Mouse (Mus musculus) stomach, embryonic 14.5 days (tissue): ENCODE measurements around the gene Lyrm7. TPM values are rescaled to one million over a fixed set of nuclear protein-coding genes. Genes with fewer than 3 reads are reported as not detected.
"Not testable (repeated sequence)": the region's sequence is repeated elsewhere in the genome, so short reads cannot be mapped to it uniquely, and the experiment has no call there.

Experiments used
- ATAC-seq: fragments of 200-750 bp; cut with Nextera tagmentation; 2 replicates; pipeline ENCODE4 v1.8.0; 2017; ENCODE audit warnings: low read depth, moderate TSS enrichment; ENCODE audit not compliant: insufficient number of reproducible peaks, insufficient read depth, low FRiP score
- H3K27ac ChIP-seq: fragments of 300-500 bp; sonication (generic); 2 replicates; pipeline ENCODE4 v1.5.1; 2014; ENCODE audit warnings: mild to moderate bottlenecking, low read length, moderate library complexity, mixed read lengths
- H3K27me3 ChIP-seq: fragments of 300-500 bp; sonication (generic); 2 replicates; pipeline ENCODE4 v1.6.1; 2014; ENCODE audit warnings: low read length, control low read depth, mixed read lengths; ENCODE audit not compliant: control insufficient read depth, insufficient read depth
- H3K36me3 ChIP-seq: fragments of 300-500 bp; sonication (generic); 2 replicates; pipeline ENCODE4 v1.6.1; 2014; ENCODE audit warnings: mild to moderate bottlenecking, control low read depth, low read length, moderate library complexity, mixed read lengths; ENCODE audit not compliant: control insufficient read depth, insufficient read depth
- H3K4me1 ChIP-seq: fragments of 300-500 bp; sonication (generic); 2 replicates; pipeline ENCODE4 v1.6.1; 2014; ENCODE audit warnings: low read length, control low read depth, mixed read lengths; ENCODE audit not compliant: control insufficient read depth, insufficient read depth
- H3K4me2 ChIP-seq: fragments of 300-500 bp; sonication (generic); replicated peaks from 2 replicates; pipeline ENCODE4 v1.6.1; 2014; ENCODE audit warnings: low read depth, low read length, control low read depth
- H3K4me3 ChIP-seq: fragments of 300-500 bp; sonication (generic); 2 replicates; pipeline ENCODE4 v1.5.1; 2014; ENCODE audit warnings: low read depth, low read length, control low read depth
- H3K9ac ChIP-seq: fragments of 300-500 bp; sonication (generic); replicated peaks from 2 replicates; pipeline ENCODE4 v1.6.1; 2014; ENCODE audit warnings: low read depth, mild to moderate bottlenecking, control low read depth, low read length, moderate library complexity, mixed read lengths
- H3K9me3 ChIP-seq: fragments of 300-500 bp; sonication (generic); 2 replicates; pipeline ENCODE4 v1.6.1; 2016; ENCODE audit warnings: low read depth, low read length, control low read depth; ENCODE audit not compliant: control insufficient read depth
- WGBS: fragments of 180-500 bp; shearing (Covaris S2); extraction: QIAGEN DNeasy Blood & Tissue Kit; methylation state at CpG from one replicate; pipeline ENCODE4 v1.1.7; 2014; 5-methylcytosine and 5-hydroxymethylcytosine counted together
- polyA plus RNA-seq: library from polyadenylated mRNA; unstranded; fragments of >200 nt; fragmentation: Nextera tagmentation; extraction: Ambion mirVana; gene quantifications from 2 replicates; pipeline ENCODE4 v1.2.1, GENCODE M21; 2014

The Lyrm7 gene
- polyA plus RNA-seq, 1 experiment from 2014 or later = 6.8 TPM

DNA sequence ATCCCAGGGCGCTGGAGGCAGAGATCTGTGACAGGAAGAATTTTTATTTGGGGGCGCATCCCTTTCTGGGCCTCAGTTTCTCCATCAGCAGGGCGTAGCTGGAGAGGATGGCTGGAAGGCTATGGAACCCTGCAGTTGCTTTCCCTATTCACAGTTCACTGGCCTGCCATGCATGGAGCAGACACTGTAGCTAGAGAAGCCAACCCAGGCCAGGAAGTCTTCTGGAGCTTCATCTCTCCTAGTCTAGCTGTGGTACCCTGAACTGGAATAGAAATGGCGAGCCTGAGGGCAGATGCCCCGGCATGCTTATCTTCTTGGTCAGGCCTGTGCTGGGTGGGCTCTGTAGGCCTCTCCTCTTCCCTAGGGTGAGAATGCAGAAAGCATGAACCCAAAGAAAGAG, 42.6 kb upstream of the Lyrm7 start:
- Histone ChIP-seq H3K9ac (no peak overlapping the region), H3K36me3 (no peaks in the 10 kb centered on the region), H3K27me3 (no peaks in the 10 kb centered on the region), H3K27ac (0 out of 2 replicates have a peak overlapping the region, but pooled peaks have one; percentile 27), H3K9me3 (no peaks in the 10 kb centered on the region), H3K4me1 (peaks cover 11% of the 10 kb centered on the region; the same call in 1 of the 2 replicates), H3K4me3 (peak overlapping the region; percentile 48), H3K4me2 (peak overlapping the region; percentile 73)
- WGBS = 63% methylated on average over 5 of the region's 5 CpGs
- ATAC-seq = no peak

- H3K27me3 ChIP-seq = no peaks in the 10 kb centered on the region
- no peaks in the 10 kb centered on the region for H3K36me3 ChIP-seq
- H3K9ac ChIP-seq = no peak within 1 kb of the TSS; the same call in 1 of the 2 replicates
- H3K4me2 ChIP-seq = peak within 1 kb of the TSS; percentile 73
- ATAC-seq = peak; percentile 74; the same call in 1 of the 2 replicates
- peaks cover 11% of the 10 kb centered on the region; the same call in 1 of the 2 replicates for H3K4me1 ChIP-seq
- WGBS = 11% methylated on average over 44 of the region's 45 CpGs
- H3K4me3 ChIP-seq = peak within 1 kb of the TSS; percentile 48
- H3K9me3 ChIP-seq = no peaks in the 10 kb centered on the region
- no peak within 1 kb of the TSS for H3K27ac ChIP-seq
Measured at GRCm38 (mm10) chr11:54902333-54903323, 41.9 kb upstream of the Lyrm7 start, which contains the start of gene Gpx3. Gene Gpx3, plus strand, starts transcription at chr11:54902453.

DNA sequence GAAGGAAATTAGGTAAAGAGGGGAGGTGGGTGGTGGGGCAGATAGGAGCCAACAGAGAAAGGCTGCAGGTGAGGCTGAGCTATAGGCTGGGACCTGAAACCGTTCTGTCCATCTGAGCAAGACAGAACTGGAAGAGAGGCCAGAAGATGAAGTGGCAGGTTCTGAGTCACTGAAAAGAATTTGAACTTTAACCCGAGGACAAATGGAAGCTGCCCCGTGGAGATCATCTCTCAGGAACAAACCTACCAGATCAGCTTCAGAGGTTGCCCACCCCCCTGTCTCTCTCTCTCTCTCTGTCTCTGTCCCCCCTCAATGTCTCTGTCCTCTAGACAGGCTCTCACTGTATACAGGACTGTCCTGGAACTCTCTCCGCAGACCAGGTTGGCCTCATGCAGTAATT, 38.9 kb upstream of the Lyrm7 start:
- ATAC-seq = no peak

GRCm38 (mm10) chr11:54897470-54897869, 36.8 kb upstream of the Lyrm7 start:
- H3K27me3 ChIP-seq = no peaks in the 10 kb centered on the region
- H3K27ac ChIP-seq = no peak overlapping the region
- H3K4me3 ChIP-seq = no peak overlapping the region

More for the DNA sequence above, 38.9 kb upstream of the Lyrm7 start:
- WGBS = 53% methylated on average over 4 of the region's 4 CpGs
- H3K4me1 ChIP-seq = peaks cover 11% of the 10 kb centered on the region; the same call in 1 of the 2 replicates
- H3K27me3 ChIP-seq = no peaks in the 10 kb centered on the region
- no peak overlapping the region for H3K4me2 ChIP-seq
- no peak overlapping the region for H3K9ac ChIP-seq
- H3K27ac ChIP-seq = no peak overlapping the region
- no peak overlapping the region for H3K4me3 ChIP-seq
- H3K9me3 ChIP-seq = no peaks in the 10 kb centered on the region
- no peaks in the 10 kb centered on the region for H3K36me3 ChIP-seq

DNA sequence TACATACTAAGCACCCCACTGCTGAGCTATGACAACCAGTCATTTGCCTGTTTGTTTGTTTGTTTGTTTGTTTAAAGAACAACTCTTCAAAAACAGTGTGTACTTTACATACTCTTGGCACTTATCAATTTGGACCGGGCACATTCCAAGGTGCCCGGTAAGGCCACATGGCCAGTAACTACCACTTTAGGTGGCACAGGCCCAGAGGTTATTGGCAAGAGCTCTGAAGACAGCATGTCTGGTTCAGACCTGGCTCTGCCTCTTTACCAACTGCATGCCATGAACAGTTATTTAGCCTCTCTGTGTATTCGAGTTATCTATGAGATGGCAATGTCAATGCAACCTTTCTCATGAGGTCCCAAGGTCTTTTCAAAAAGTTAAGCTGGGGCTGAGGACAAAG, 35.9 kb upstream of the Lyrm7 start:
- H3K9me3 ChIP-seq, H3K4me1 ChIP-seq, H3K9ac ChIP-seq, H3K4me3 ChIP-seq, H3K27me3 ChIP-seq, ATAC-seq, H3K27ac ChIP-seq, H3K4me2 ChIP-seq, H3K36me3 ChIP-seq: not testable (repeated sequence)
- WGBS = 88% methylated on average over 3 of the region's 3 CpGs

More at GRCm38 (mm10) chr11:54897470-54897869, 36.8 kb upstream of the Lyrm7 start:
- H3K9me3 ChIP-seq = no peaks in the 10 kb centered on the region
- H3K36me3 ChIP-seq = no peaks in the 10 kb centered on the region
- no peak for ATAC-seq
- H3K4me1 ChIP-seq = no peaks in the 10 kb centered on the region
- 52% methylated on average over 5 of the region's 5 CpGs for WGBS
- no peak overlapping the region for H3K4me2 ChIP-seq
- H3K9ac ChIP-seq = no peak overlapping the region

GRCm38 (mm10) chr11:54894589-54894988, 33.9 kb upstream of the Lyrm7 start:
- no peak overlapping the region for H3K27ac ChIP-seq
- no peaks in the 10 kb centered on the region for H3K27me3 ChIP-seq
- WGBS = 61% methylated on average over 9 of the region's 9 CpGs
- H3K9me3 ChIP-seq = no peaks in the 10 kb centered on the region
- H3K36me3 ChIP-seq = no peaks in the 10 kb centered on the region
- H3K4me2 ChIP-seq = no peak overlapping the region
- ATAC-seq = no peak
- H3K4me1 ChIP-seq = no peaks in the 10 kb centered on the region
- H3K4me3 ChIP-seq = no peak overlapping the region
- H3K9ac ChIP-seq = no peak overlapping the region

GRCm38 (mm10) chr11:54892091-54892490, 31.4 kb upstream of the Lyrm7 start:
- no peaks in the 10 kb centered on the region for H3K27me3 ChIP-seq
- H3K27ac ChIP-seq = no peak overlapping the region
- no peak overlapping the region for H3K4me3 ChIP-seq
- H3K4me2 ChIP-seq = no peak overlapping the region
- H3K9me3 ChIP-seq = no peaks in the 10 kb centered on the region
- no peak for ATAC-seq
- no peaks in the 10 kb centered on the region for H3K36me3 ChIP-seq
- no peak overlapping the region for H3K9ac ChIP-seq
- H3K4me1 ChIP-seq = no peaks in the 10 kb centered on the region
- WGBS = 44% methylated on average over 7 of the region's 7 CpGs

DNA sequence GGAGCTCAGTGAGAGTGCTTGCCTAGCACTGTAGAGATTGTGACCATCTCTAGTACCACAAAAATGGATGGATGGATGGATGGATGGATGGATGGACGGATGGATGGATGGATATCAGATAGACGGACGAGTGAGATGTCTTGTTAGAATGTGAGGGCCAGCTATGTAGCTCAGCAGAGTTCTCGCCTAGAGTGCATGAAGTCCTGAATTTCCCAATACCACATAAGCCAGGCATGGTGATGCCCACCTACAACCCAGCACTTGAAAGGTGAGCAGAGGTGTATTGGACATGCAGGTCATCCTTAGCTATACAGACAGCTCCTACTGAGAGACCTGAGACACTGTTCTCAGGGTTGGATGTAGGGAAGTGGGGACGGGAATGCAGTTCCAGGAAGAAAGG, 30.6 kb upstream of the Lyrm7 start:
- no peaks in the 10 kb centered on the region for H3K9me3 ChIP-seq
- H3K27ac ChIP-seq = no peak overlapping the region
- no peaks in the 10 kb centered on the region for H3K36me3 ChIP-seq
- H3K9ac ChIP-seq = no peak overlapping the region
- H3K4me1 ChIP-seq = no peaks in the 10 kb centered on the region
- no peak overlapping the region for H3K4me2 ChIP-seq
- no peak for ATAC-seq
- no peaks in the 10 kb centered on the region for H3K27me3 ChIP-seq
- H3K4me3 ChIP-seq = no peak overlapping the region
- WGBS = 92% methylated on average over 5 of the region's 5 CpGs
